Mouse (Mus musculus): ENCODE measurements around the gene Gemin7. TPM values are rescaled to one million over a fixed set of nuclear protein-coding genes. Genes with fewer than 3 reads are reported as not detected.

The Gemin7 gene
- total RNA-seq, 2 experiments from 2014 or later = 72.9 to 81.2 TPM

Other genes starting within 250 kb of the Gemin7 start
- gene Ercc1, start 232.8 kb downstream of the Gemin7 start, total RNA-seq (2021) = 10 to 100 TPM; 30.0 to 30.8 TPM
- gene Cd3eap, start 218.1 kb downstream of the Gemin7 start, total RNA-seq (2021) = 10 to 100 TPM; 10.8 to 11.4 TPM
- 1 to 10 TPM; 3.6 to 5.3 TPM for gene Ppp1r13l, start 217.8 kb downstream of the Gemin7 start, total RNA-seq (2021)
- 10 to 100 TPM in 1 of 2 experiments, 1 to 10 TPM in 1; 9.0 to 10.6 TPM for gene Ercc2, start 195.6 kb downstream of the Gemin7 start, total RNA-seq (2021)
- under 1 TPM in 1 of 2 experiments, not detected in 1; 0.21 TPM for gene Klc3, start 173.5 kb downstream of the Gemin7 start, total RNA-seq (2021)
- over 10,000 TPM; 37,972 to 42,859 TPM for gene Ckm, start 172.8 kb downstream of the Gemin7 start, total RNA-seq (2021)
- 10 to 100 TPM; 18.5 to 20.8 TPM for gene Mark4, start 118.8 kb downstream of the Gemin7 start, total RNA-seq (2021)
- gene Exoc3l2, start 114.3 kb downstream of the Gemin7 start, total RNA-seq (2021) = 1 to 10 TPM in 1 of 2 experiments, under 1 TPM in 1; 0.57 to 1.5 TPM
- 1 to 10 TPM; 1.9 to 2.2 TPM for gene Bloc1s3, start 69.2 kb downstream of the Gemin7 start, total RNA-seq (2021)
- 1 to 10 TPM; 9.0 to 9.4 TPM for gene Trappc6a, start 69.2 kb downstream of the Gemin7 start, total RNA-seq (2021)
- gene Nkpd1, start 59.8 kb downstream of the Gemin7 start, total RNA-seq (2021) = not detected
- 10 to 100 TPM; 43.4 to 47.5 TPM for gene Ppp1r37, start 14.5 kb downstream of the Gemin7 start, total RNA-seq (2021)
- gene Zfp296, start 308 bp downstream of the Gemin7 start, total RNA-seq (2021) = under 1 TPM; 0.43 to 0.71 TPM
- 10 to 100 TPM in 1 of 2 experiments, 1 to 10 TPM in 1; 8.7 to 10.4 TPM for gene Clasrp, start 26.9 kb upstream of the Gemin7 start, total RNA-seq (2021)
- gene Relb, start 51.8 kb upstream of the Gemin7 start, total RNA-seq (2021) = 10 to 100 TPM in 1 of 2 experiments, 1 to 10 TPM in 1; 6.7 to 11.0 TPM
- 10 to 100 TPM; 46.8 to 47.3 TPM for gene Clptm1, start 87.4 kb upstream of the Gemin7 start, total RNA-seq (2021)
- under 1 TPM in 1 of 2 experiments, not detected in 1; 0.74 TPM for gene Apoc2, start 100.3 kb upstream of the Gemin7 start, total RNA-seq (2021)
- gene Gm44805, start 103.8 kb upstream of the Gemin7 start, total RNA-seq (2021) = not detected
- gene Apoc4, start 103.9 kb upstream of the Gemin7 start, total RNA-seq (2021) = under 1 TPM in 1 of 2 experiments, not detected in 1; 0.95 TPM
- gene Apoc1, start 115.1 kb upstream of the Gemin7 start, total RNA-seq (2021) = 1 to 10 TPM in 1 of 2 experiments, under 1 TPM in 1; 0.84 to 4.3 TPM
- 10 to 100 TPM; 59.5 to 87.1 TPM for gene Apoe, start 121.6 kb upstream of the Gemin7 start, total RNA-seq (2021)
- 10 to 100 TPM; 40.8 to 44.0 TPM for gene Tomm40, start 137.8 kb upstream of the Gemin7 start, total RNA-seq (2021)
- 1 to 10 TPM in 1 of 2 experiments, under 1 TPM in 1; 0.64 to 2.0 TPM for gene Nectin2, start 172.9 kb upstream of the Gemin7 start, total RNA-seq (2021)
- gene Bcam, start 193.4 kb upstream of the Gemin7 start, total RNA-seq (2021) = 10 to 100 TPM; 17.4 to 28.5 TPM
- gene Cblc, start 219.2 kb upstream of the Gemin7 start, total RNA-seq (2021) = not detected
- 1 to 10 TPM; 1.0 to 2.0 TPM for gene Bcl3, start 245.2 kb upstream of the Gemin7 start, total RNA-seq (2021)

Measured in gastrocnemius, adult 18-20 months (tissue).